Comparison of ENCODE assay signal across 8 mouse cellular contexts in genomic region chr2:24409166-24409565, GRCm38 (mm10). TPM values are rescaled to one million over a fixed set of nuclear protein-coding genes. Genes with fewer than 3 reads are reported as not detected.
DNase-seq lines count a peak whose midpoint lies in the region; ATAC-seq and TF ChIP-seq lines count a peak whose summit lies in the region.

No protein-coding gene starts in this region.

- peak; percentile 75 to 76 for DNase-seq in B cell, adult 2 months
- peak; percentile 57 to 78 for DNase-seq in cerebellum, postnatal 4 days (ENCODE audit: low spot score in 2 of 2)
- DNase-seq in gastrocnemius, postnatal 14 days = peak; percentile 52
- DNase-seq in liver, embryonic 14.5 days (ENCODE audit: low read depth in 3 of 3, low spot score in 3 of 3) = peak in 2 of 3 experiments; percentile 10 to 32

- peak; percentile 49 for ATAC-seq in activated CD4-positive, CD25-positive, alpha-beta regulatory T cell, adult 4 months
- ATAC-seq in kidney, embryonic 14.5 days (ENCODE audit: low FRiP score, low TSS enrichment) = peak; percentile 20; the same call in 1 of the 2 replicates
- 0 out of 2 replicates have a peak, but pooled peaks have one; percentile 29 for ATAC-seq in liver, embryonic 14.5 days (ENCODE audit: insufficient read depth)
- peak; percentile 57 for ATAC-seq in neural tube, embryonic 12.5 days (ENCODE audit: low FRiP score, low read depth)
- ATAC-seq in stomach, embryonic 16.5 days (ENCODE audit: insufficient read depth, low FRiP score) = peak; percentile 38; the same call in 1 of the 2 replicates

- TF ChIP-seq EP300 in liver, embryonic 14.5 days (IDR thresholded peaks at IDR 0.05; ENCODE audit: low read depth) = no peak

- no peak overlapping the region for H3K9ac ChIP-seq in kidney, embryonic 14.5 days (ENCODE audit: low read depth, low read length)
- H3K9ac ChIP-seq in liver, embryonic 14.5 days (replicated peaks) = no peak overlapping the region
- no peak overlapping the region for H3K9ac ChIP-seq in neural tube, embryonic 12.5 days
- no peak overlapping the region for H3K9ac ChIP-seq in stomach, embryonic 16.5 days (ENCODE audit: low read length)

- H3K27ac ChIP-seq in kidney, embryonic 14.5 days (ENCODE audit: low read depth, low read length) = no peak overlapping the region
- H3K27ac ChIP-seq in liver, embryonic 14.5 days = no peak overlapping the region
- no peak overlapping the region for H3K27ac ChIP-seq in neural tube, embryonic 12.5 days
- H3K27ac ChIP-seq in stomach, embryonic 16.5 days (ENCODE audit: low read length) = no peak overlapping the region

- no peak overlapping the region for H3K4me3 ChIP-seq in kidney, embryonic 14.5 days (ENCODE audit: low read length)
- H3K4me3 ChIP-seq in liver, embryonic 14.5 days (ENCODE audit: insufficient read depth in 1 of 2, low read depth in 2 of 2, low read length in 2 of 2) = no peak overlapping the region
- no peak overlapping the region for H3K4me3 ChIP-seq in neural tube, embryonic 12.5 days
- no peak overlapping the region for H3K4me3 ChIP-seq in stomach, embryonic 16.5 days (replicated peaks; ENCODE audit: low read length)

- peaks cover 31% of the 10 kb centered on the region for H3K4me1 ChIP-seq in kidney, embryonic 14.5 days (ENCODE audit: control insufficient read depth, insufficient read depth, low read length)
- H3K4me1 ChIP-seq in liver, embryonic 14.5 days (replicated peaks; ENCODE audit: control insufficient read depth in 2 of 2, insufficient read depth in 2 of 2, low read length in 1 of 2) = no peaks in the 10 kb centered on the region
- peaks cover 11% of the 10 kb centered on the region for H3K4me1 ChIP-seq in neural tube, embryonic 12.5 days
- H3K4me1 ChIP-seq in stomach, embryonic 16.5 days (ENCODE audit: control insufficient read depth, insufficient read depth, low read length) = peaks cover 17% of the 10 kb centered on the region

- intact Hi-C loops in gastrocnemius, postnatal 14 days (cut with DNase I; ENCODE audit: low total_unique reads) = loop anchor here (2.0 to 5.0 kb wide), 2 partner anchors 117 to 160 kb away; partner anchors contain the start of gene Il1f10

- no peaks in the 10 kb centered on the region for H3K27me3 ChIP-seq in kidney, embryonic 14.5 days (ENCODE audit: control insufficient read depth, insufficient read depth, low read length)
- no peaks in the 10 kb centered on the region for H3K27me3 ChIP-seq in liver, embryonic 14.5 days (ENCODE audit: control insufficient read depth, insufficient read depth, low read length)
- H3K27me3 ChIP-seq in neural tube, embryonic 12.5 days (replicated peaks) = 0 out of 2 replicates have a peak, but pooled peaks cover 2% of the 10 kb centered on the region
- no peaks in the 10 kb centered on the region for H3K27me3 ChIP-seq in stomach, embryonic 16.5 days (ENCODE audit: control insufficient read depth, insufficient read depth, low read length)

- 0% methylated on average over 2 of the region's 2 CpGs for WGBS in kidney, embryonic 14.5 days
- WGBS in liver, embryonic 14.5 days (ENCODE audit: insufficient replicate concordance) = 13% methylated on average over 2 of the region's 2 CpGs
- WGBS in neural tube, embryonic 12.5 days = 2% methylated on average over 2 of the region's 2 CpGs
- WGBS in stomach, embryonic 16.5 days = 0% methylated on average over 2 of the region's 2 CpGs

- H3K36me3 ChIP-seq in kidney, embryonic 14.5 days (ENCODE audit: control insufficient read depth, insufficient read depth, low read length) = no peaks in the 10 kb centered on the region
- no peaks in the 10 kb centered on the region; the same call in 1 of the 2 replicates for H3K36me3 ChIP-seq in liver, embryonic 14.5 days (replicated peaks; ENCODE audit: control insufficient read depth, insufficient read depth, low read depth)
- H3K36me3 ChIP-seq in neural tube, embryonic 12.5 days = no peaks in the 10 kb centered on the region
- no peaks in the 10 kb centered on the region for H3K36me3 ChIP-seq in stomach, embryonic 16.5 days (ENCODE audit: control insufficient read depth, insufficient read depth, low read length)

- peak; percentile 91 for TF ChIP-seq CTCF in liver, embryonic 14.5 days (IDR thresholded peaks at IDR 0.05; ENCODE audit: low read depth)

- H3K4me2 ChIP-seq in kidney, embryonic 14.5 days (replicated peaks; ENCODE audit: low read depth, low read length) = no peak overlapping the region
- H3K4me2 ChIP-seq in liver, embryonic 14.5 days (ENCODE audit: low read depth) = no peak overlapping the region
- no peak overlapping the region for H3K4me2 ChIP-seq in neural tube, embryonic 12.5 days (replicated peaks)
- no peak overlapping the region for H3K4me2 ChIP-seq in stomach, embryonic 16.5 days (ENCODE audit: low read depth, low read length)

- H3K9me3 ChIP-seq in kidney, embryonic 14.5 days (ENCODE audit: control insufficient read depth, low read length) = no peaks in the 10 kb centered on the region
- no peaks in the 10 kb centered on the region for H3K9me3 ChIP-seq in liver, embryonic 14.5 days (ENCODE audit: control insufficient read depth, low read length)
- no peaks in the 10 kb centered on the region for H3K9me3 ChIP-seq in neural tube, embryonic 12.5 days
- H3K9me3 ChIP-seq in stomach, embryonic 16.5 days (replicated peaks; ENCODE audit: control insufficient read depth, low read length) = no peaks in the 10 kb centered on the region

RNA-seq across cellular contexts. Expression of gene Psd4, which starts 41.8 kb away (rescaled TPM):
- polyA plus RNA-seq in activated CD4-positive, CD25-positive, alpha-beta regulatory T cell, adult 4 months (2017; shearing (Covaris generic)) = 10 to 100 TPM; 65.6 to 75.6 TPM
- total RNA-seq in gastrocnemius, postnatal 14 days (2021) = under 1 TPM; 0.35 to 0.60 TPM
- 1.1 and 4.6 TPM in 2 replicates for polyA plus RNA-seq in kidney, embryonic 14.5 days (2014; fragmentation: Nextera tagmentation; extraction: Ambion mirVana)
- 5.8 and 7.5 TPM in 2 replicates for polyA plus RNA-seq in liver, embryonic 14.5 days (2012; rRNA removed)
- 5.0 and 6.0 TPM in 2 replicates for polyA plus RNA-seq in liver, embryonic 14.5 days (2014; fragmentation: Nextera tagmentation; extraction: Ambion mirVana)
- polyA plus RNA-seq in neural tube, embryonic 12.5 days (2016; fragmentation: Nextera tagmentation; extraction: Ambion mirVana) = 0.43 and 0.47 TPM in 2 replicates
- 9.4 and 10.2 TPM in 2 replicates for polyA plus RNA-seq in stomach, embryonic 16.5 days (2015; fragmentation: Nextera tagmentation; extraction: Ambion mirVana)

Comparison
In these comparisons a context has a peak if more than half of its experiments do, and no peak if none do; other contexts are left out.
1. DNase-seq: peak in every context shown above with its lines; median percentile 76 in B cell, adult 2 months; 68 in cerebellum, postnatal 4 days; 52 in gastrocnemius, postnatal 14 days; 21 in liver, embryonic 14.5 days.